Mouse (Mus musculus) cerebellum, adult 8-10 months (tissue): ENCODE results near the gene Alkbh7.

Source experiments
- DNase-seq: peaks from one replicate; pipeline ENCODE4 v3.0.0; 2022

Gene Alkbh7

DNA sequence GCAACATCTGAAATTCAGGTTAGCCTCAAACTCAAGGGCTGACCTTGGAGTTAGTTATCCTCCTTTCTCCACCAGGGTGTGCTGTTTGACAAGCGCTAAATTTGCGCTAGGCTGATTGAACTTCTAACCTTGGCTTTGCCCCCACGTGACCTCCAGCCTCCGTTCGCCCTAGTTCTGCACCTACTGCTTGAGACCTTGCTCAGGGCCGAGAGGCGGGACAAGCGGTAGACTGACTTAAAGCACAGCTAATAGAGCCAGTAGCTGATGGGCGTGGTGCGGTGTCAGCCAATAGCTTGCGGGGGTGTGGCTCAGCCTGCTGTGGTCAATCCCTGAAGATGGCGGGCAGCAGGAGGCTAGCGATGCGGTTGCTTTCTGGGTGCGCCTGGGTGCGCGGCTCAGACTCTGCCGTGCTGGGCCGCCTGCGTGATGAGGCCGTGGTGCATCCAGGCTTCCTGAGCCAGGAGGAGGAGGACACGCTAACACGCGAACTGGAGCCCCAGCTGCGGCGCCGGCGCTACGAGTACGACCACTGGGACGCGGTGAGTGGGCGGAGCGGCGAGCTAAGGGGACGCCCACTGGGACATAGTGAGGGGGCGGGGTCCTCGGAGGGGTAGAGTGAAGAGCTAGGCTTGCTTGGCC is at the start of gene Alkbh7:
Alkbh7 (plus strand) TSS at position 311 of the 639 bp plus-strand sequence.
- DNase-seq: peak; percentile 90

DNA sequence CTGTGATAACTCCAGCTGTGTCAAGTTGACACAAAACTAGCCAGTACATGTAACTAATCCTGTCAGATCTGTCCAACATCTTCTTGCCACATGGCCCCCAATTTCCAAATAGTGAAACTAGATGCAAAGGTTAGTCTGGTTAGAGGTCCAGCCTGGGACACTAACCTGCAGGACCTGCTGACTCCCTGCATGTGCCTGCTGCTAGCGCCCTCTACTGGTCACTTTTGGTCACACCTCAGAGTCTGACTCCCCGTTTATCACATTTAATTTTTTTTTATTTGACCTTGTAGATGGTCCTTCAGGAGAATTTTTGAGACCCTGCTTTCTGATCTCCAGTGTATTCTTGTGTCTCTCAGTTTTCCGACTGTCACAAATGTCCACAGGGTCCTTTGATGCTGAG is 46.2 kb upstream of the Alkbh7 start:
- peak; percentile 70 for DNase-seq

DNA sequence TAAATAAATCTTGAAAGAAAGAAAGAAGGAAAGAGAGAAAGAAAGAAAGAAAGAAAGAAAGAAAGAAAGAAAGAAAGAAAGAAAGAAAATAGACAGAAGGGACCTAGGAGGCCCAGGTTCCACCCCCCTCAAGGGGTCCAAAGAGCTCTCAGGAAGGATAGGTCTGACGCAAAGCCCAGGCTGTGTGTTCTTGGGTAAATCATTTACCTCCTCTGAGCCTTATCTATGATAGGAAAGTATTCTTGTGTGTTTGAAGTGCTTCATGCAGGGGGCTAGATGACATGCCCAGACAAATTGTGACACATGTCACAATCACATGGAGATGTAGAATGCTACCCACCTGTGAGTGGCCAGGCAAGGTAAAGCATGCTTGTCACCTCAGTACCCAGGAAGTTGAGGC is 44.5 kb upstream of the Alkbh7 start:
- DNase-seq: no peak

DNA sequence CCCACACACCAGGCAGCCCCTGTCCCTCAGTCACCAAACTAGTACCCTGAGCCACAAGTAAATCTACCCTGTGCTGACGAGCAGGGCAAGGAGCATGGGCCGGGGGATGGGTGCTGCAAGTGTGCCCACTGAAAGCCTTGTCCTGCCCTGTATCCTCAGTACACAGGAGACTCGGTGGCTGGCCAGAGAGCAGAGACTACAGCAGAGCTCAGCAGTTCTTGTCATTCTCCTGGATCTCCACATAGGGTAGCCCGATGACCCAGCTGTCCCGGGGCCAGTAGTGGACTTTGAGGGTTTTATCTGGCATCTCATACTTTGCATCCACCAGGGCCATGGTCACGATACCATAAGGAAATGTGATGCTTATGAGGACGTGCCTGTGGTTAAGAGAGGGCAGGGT is 42.3 kb upstream of the Alkbh7 start:
- DNase-seq: no peak

DNA sequence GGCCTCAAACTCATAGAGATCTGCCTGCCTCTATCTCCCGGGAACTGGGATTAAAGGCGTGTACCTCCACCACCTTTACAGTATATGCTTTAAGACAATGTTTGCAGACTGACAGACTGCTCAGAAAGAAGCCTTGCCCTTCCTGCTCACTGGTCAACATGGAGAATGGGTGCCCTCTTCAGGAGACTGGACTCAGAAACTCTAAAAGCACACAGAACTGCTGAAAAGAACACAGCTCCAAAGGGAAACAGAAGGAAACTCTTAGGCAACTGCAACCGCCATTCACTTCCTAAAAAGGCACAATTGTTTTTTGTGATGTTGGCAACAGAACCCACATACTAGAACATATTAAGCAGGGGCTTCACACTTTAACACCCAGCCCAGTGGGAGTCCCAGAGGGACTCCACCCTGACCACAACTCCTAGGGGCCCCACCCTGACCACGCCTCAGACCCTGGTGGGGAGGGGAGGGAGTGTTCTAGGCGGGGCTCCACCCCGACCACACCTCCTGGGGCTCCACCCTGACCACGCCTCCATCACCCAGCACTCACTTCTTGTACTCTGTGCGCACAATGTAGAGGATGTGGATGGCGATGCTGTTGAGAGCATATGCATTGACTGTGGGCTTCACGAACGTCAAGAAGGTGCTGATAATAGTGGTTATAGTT is 39.2 kb upstream of the Alkbh7 start:
- no peak for DNase-seq

DNA sequence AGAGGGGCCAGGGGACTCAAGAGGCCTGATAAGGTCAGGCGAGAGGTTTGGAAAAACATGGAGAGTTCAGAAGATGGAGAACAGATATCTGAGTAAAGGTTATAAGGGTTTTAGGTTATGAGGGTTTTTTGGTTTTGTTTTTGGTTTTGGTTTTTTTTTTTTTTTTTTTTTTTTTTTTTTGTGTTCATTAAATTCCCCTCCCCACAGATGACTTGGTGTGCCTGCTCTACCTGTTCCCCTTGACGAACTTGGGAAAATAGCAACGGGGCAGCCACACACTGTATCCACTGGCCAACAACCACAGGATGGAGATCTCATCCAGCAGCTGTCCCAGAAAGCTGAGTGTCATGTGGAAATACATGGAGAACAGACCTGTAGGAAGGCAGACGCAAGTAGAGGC is 38.5 kb upstream of the Alkbh7 start:
- no peak for DNase-seq

DNA sequence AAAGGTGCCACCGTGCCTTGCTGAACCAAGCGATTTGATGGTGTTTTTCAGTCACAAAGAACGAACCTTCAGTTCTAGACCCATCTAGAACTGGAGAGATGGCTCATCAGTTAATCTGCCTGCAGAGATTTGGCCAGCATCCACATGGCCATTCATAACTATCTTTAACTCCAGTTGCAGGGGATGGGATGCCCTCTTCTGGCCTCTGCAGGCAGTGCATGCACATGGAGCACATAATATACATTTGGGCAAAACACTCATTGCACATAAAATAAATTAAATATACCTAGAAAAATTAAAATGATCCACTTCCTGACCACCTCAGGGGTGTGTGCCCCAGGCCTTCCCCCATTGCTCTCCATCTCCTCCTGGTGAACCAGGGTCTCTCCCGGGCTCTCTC is 35.3 kb upstream of the Alkbh7 start:
- no peak for DNase-seq

DNA sequence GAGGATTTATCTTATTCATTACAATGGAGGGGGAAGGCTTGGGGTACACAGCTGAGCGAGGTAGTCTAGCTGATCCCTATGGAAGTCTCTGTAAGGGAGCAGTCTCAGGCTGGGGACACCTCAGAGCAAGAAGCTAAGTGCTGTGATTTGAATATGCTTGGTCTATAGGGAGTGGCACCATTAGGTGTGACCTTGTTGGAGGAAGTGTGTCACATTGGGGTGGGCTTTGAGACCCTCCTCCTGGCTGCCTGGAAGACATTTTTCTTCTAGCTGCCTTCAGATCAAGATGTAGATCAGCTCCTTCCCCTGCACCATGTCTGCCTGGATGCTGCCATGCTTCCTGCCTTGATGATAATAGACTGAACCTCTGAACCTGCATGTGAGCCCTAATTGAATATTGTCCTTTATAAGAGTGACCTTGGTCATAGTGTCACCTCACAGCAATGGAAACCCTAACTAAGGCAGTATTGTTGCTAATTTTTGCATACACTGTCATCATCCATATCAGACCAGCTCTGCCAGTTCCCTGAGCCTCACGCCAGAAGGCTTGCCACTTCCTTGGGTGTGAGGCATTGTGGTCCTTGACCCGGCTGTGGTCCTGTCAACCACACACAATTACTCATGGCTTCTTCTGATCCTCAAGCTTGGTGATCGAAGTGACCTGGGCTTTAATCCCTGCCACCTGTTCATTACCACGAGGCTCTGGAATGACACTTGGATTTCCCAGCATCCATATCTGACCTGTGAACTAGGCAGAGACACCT is 34.3 kb upstream of the Alkbh7 start:
- no peak for DNase-seq

DNA sequence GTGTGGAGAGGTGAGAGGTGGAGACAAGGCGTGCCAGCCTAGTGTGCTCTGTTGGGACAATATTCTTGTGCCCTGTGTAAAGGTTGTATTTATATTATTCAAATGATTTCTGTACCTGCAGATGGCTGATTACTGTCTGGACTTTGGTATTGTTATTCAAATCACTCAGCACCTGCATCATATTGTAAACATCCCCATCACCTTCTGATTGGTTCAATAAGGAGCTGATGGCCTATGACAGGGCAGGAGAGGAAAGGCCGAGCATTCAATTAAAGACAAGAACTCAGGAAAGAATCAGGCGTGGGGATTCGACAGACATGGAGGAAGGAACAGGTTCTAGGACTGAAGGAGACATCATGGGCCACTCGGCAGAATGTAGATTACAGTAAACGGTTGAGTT is 33.5 kb upstream of the Alkbh7 start:
- no peak for DNase-seq

DNA sequence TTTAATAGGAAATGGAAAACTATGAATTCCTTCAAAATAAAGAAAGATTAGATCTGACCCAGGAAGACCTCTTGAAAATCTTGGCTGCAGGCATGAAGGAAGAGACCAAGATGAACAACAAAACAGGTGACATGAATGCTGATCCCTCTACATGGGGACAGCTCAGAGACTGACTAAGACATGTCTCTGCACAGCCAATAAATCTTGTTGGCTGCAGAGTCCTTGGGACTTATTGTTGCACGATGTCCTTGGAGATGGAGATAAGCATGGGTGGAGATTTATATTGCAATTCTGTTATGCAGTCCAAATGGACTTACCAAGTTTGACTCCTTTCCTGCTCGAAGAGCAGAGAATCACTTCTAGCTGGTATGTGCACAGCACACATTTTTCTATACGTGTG is 27.8 kb upstream of the Alkbh7 start:
- no peak for DNase-seq

DNA sequence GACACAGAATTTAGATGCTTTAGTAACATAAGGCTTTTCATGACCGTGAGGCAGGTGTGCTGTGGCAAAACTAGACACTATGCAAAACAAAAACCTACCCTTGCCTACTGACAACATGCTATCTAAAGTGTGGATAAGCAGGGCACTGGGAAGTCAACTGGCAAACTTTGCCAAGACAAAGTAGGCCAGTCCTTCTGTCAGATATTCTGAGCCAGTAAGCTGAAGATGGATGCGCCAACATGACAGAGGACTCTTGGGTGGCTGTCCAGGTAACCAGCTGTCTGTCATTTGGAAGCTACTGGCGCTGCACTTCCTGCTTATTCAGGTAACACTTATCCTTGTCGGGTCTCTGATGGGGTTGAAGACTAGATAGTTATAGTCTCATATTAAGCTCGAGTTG is 27.1 kb upstream of the Alkbh7 start:
- DNase-seq: no peak

DNA sequence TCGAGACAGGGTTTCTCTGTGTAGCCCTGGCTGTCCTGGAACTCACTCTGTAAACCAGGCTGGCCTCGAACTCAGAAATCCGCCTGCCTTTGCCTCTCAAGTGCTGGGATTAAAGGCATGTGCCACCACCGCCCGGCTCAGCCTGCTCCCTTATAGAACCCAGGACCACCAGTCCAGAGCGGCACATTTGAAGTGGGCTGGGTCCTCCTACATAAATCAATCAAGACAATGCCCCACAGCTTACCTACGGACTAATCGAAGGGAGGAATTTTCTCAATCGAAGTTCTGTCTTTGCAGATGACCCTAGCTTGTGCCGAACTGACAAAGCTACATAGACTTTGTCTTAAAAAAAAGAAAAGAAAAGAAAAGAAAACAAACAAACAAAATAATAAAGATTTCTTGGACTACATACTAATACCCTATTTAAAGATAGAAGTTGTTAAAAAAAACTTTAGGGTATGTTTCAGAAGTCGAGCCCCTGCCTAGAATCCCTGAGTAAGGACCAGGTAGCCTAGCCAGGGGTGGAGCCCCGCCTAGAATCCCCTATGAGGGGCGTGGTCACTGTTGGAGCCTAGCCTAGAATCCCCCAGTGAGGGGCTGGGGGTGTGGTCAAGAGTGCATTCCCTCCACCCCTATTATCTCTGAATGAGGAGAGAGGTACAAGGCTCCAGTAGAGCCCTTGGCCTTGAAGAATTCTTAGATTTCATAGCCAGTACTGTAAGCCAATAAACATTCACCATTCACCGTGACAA is 23.0 kb upstream of the Alkbh7 start:
- DNase-seq: no peak

DNA sequence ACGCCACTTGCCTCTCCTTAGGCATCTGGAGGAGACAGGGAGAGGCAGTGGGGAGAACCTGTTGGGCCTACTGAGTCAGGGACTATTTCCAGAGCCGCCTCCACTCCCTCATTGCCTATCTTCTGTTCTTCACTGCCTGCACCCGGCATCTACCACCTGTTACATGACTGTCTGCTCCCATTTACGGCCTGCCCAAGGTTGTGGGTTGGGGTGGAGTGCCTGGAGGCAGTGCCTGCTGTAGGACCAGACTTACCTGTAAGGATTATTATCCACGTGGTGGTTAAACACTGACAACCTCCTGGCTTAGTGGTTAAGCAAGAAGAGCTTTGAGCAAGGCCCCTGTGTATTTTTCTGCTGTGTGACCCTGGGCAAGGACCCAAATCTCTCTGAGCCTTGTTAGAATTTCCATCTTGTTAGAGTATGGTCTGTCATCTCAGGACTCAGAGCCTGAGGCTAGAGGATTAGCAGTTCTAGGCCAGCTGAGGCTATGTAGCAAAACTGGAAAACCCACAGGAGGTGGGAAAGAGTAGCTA is 22.4 kb upstream of the Alkbh7 start:
- DNase-seq: no peak

DNA sequence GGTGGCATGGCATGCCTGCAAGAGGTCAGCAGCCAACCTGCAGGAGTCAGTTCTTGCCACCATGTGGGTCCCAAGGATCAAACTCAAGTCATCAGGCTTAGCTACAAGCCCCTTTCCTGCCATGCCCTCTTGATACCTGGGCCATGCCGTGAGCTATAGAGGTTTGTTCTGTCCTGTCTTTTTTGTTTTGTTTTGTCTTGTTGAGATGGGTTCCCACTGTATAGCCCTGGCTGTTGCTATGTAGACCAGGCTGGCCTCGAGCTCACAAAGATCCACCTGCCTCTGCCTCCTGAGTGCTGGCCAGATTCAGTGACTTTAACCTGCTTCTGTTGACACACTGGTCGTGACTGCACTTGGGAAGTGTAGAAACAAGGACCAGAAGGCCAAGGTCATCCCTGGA is 21.7 kb upstream of the Alkbh7 start:
- no peak for DNase-seq

DNA sequence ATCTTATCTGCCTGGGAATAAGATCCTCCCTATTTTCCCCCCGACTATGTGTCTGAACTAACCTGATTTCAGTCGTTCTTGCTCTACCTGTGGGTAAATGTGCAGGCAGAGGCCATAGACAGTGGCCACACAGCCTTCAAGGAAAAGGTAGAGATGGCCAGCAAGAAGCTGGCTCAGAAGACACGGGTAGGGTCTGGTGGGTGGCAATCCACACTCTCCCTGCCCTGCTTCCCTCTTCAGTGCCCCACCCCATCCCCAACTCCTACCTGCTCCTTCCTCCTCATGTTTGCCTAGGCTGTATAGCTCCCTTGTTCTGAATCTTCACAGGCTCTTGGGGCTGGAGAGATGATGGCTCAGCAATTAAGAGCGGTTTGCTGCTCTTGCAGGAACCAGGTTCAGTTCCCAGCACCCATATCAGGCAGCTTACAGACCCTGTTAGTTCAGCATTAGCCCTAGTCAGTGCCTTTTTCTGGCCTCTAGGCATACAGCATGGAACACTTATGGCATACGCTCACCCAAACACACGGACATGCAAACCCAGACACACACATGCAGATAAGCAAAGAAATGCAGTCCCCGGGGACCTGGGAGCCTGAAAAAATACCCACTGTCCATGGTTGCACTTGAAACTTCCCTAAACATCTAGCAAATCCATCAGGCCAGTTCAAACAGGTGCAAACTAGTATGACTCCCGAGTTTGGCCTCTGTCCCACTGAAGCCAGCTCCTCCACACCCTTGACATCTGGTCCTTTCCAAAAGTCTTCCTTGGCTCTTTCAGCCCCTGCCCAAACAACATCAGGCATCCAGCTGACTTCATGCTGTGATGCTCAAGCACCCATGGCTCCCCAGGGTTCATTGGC is 20.4 kb upstream of the Alkbh7 start:
- DNase-seq: no peak

DNA sequence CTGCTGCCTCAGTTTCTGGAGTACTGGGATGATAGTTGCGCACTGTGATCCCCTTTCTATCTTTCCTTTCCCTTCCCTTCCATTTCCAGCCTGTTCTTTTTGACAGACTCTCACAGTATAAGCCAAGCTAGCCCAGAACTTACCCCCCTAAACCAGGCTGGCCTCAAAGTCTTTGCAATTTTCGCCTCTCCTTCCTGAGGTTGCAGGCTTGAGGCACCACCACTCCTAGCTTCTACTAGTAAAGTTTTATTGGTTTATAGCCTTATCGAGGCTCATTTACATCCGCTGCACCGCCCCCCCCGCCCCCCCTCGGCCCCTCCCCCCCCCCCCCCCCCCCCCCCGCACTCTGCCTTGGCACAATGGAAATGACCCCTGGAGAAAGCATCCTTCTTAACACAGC is 17.6 kb upstream of the Alkbh7 start:
- no peak for DNase-seq

DNA sequence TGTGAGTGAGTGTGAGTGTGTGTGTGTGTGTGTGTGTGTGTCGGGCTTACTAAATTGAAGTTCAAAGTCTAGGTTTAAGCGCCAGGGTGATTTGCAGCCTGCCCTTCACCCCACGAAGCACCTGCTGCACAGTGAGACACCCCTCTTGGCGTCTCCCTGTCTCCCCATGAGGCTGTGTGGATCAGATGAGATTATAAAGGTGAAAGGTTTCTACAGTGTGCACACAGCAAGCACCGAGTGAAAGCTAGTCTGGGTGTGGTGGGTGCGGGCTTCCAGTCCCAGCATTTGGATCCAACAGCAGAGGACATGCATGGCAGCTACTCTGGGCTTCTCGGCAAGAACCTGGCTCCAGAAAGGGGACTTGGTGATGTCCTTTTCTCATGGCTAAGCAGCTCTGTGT is 16.1 kb upstream of the Alkbh7 start:
- DNase-seq: no peak

DNA sequence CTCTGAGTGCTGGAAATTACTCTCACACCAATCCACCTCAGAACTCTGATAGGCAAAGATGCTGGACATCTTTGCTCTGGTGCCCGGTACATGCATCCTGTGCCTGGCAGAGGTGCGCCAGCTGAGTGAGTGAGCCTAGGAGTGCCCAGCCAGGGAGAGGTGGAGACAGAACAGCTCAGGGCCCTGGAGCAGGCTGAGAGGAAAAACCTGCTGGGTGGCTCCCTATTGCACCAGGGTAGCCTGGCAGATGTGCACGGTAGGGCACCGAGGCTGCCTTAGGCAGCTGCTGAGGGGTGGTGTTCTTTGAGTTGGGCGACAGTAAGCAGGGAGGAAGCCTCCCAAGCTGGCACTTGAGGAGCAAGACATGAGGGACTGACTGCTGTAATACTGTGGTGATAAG is 15.1 kb upstream of the Alkbh7 start, which contains the start of gene Acer1:
Acer1 (minus strand) TSS at position 114 of the 400 bp plus-strand sequence.
- no peak for DNase-seq

DNA sequence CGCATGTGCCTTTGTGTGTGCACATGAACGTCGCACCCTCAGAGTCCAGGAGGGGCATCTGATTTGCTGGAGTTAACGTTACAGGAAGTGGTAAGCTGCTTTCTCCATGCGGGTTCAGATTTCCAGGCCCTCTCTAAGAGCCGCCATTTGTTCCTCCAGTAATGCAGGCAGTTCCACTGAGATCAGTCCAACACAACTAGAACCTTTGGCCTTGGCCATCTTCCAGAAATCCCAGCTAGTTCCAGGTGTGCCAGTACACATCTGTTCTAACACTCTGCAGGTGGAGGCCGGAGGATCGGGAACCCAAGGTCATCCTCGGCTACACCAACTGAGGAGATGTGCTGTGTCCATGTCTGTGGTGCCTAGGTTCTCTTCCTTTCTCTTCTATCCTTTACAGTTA is 12.3 kb upstream of the Alkbh7 start:
- no peak for DNase-seq

DNA sequence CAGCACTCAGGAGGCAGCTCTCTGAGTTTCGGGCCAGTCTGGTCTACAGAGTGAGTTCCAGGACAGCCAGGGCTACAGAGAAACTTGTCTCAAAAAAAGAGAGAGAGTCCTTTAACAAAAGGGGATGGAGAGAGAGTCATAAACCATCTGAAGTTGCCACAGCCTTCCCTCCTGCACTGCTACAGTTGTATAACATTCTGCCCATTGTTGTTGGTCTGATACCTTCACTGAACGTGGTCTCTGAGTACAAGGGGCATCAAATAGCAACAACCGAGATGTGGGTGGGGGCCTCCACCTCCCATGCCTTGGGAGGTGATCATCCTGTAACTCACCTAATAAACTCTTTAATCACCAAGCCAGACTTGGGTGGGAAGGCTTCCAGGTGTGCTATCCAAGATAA is 11.5 kb upstream of the Alkbh7 start:
- no peak for DNase-seq

DNA sequence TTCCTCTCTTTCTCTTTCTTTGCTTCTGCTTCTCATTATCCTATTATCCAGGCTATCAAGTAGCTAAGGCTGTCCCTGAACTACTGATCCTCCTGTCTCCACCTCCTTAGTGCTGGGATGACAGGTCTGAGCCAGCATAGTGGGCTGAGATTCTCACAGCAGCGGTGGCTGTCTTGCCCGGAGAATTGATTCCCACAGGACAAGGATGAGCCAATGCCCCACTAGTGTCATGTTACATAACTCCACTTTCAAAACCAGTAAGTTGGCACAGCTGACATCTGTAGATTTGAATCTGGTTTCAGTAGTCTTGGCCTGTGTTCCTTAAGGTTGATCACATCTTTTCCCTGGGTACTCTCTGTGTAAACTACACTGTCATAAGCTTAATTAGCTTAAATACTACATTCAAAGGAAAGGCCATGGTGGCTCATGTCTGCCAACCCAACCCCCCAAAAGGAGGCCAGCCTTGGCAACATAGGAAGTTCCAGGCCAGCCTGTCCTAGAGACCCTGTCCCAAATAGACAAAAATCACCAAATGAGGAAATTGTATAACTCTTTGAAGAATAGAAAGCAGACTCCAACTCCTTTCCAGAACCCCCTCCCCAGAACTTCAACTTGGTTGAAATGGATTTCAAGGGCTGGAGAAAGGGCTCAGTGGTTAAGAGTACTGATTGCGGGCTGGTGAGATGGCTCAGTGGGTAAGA is 10.9 kb upstream of the Alkbh7 start:
- DNase-seq: no peak

DNA sequence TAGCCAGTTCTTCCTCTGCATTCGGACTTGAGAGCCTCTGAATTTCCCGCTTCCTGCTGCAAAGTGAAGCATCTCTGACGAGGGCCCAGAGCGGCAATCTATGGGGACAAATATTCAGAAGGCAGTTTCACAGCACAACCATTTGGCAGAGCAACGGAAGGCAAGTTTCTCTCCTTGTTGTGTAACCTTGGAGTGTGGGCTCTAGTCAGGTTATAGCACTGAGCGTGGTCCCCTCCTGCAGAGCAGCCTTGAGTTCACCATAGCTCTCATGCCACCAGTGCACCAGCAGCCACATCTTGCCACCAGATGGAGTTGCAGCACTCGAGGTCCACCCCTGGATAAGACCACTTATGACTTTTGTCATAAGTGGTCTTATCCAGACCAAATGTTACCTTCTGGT is 8.7 kb upstream of the Alkbh7 start:
- peak; percentile 13 for DNase-seq
